Mouse (Mus musculus) lung, postnatal 36 days (tissue): ENCODE measurements around the gene 4930415O20Rik.
"Not testable (repeated sequence)": the region's sequence is repeated elsewhere in the genome, so short reads cannot be mapped to it uniquely, and the experiment has no call there.

ENCODE experiments used
- DNase-seq: peaks from one replicate; pipeline ENCODE4 v3.0.0; 2022; ENCODE audit warnings: mixed read lengths

Gene 4930415O20Rik

GRCm38 (mm10) chr15:98569216-98569615, 1.6 kb upstream of the 4930415O20Rik start:
- no peak for DNase-seq

GRCm38 (mm10) chr15:98569795-98570365, 924 bp upstream of the 4930415O20Rik start:
- DNase-seq = no peak

- no peak for DNase-seq
Measured at GRCm38 (mm10) chr15:98573293-98573692, 2.5 kb downstream of the 4930415O20Rik start.

GRCm38 (mm10) chr15:98579310-98579709, 8.5 kb downstream of the 4930415O20Rik start:
- DNase-seq = no peak

- DNase-seq = peak; percentile 93
Measured at GRCm38 (mm10) chr15:98579795-98580464, 9.1 kb downstream of the 4930415O20Rik start.

GRCm38 (mm10) chr15:98582410-98582809, 11.6 kb downstream of the 4930415O20Rik start:
- DNase-seq = no peak

- DNase-seq = no peak
Measured at GRCm38 (mm10) chr15:98582996-98583395, 12.2 kb downstream of the 4930415O20Rik start.

GRCm38 (mm10) chr15:98585421-98585820, 14.6 kb downstream of the 4930415O20Rik start:
- no peak for DNase-seq

- not testable (repeated sequence) for DNase-seq
Measured at GRCm38 (mm10) chr15:98586141-98586540, 15.3 kb downstream of the 4930415O20Rik start.

- no peak for DNase-seq
Measured at GRCm38 (mm10) chr15:98587751-98588150, 16.9 kb downstream of the 4930415O20Rik start.

- DNase-seq = no peak
Measured at GRCm38 (mm10) chr15:98589640-98590336, 19.0 kb downstream of the 4930415O20Rik start.

GRCm38 (mm10) chr15:98591396-98591795, 20.6 kb downstream of the 4930415O20Rik start:
- DNase-seq = no peak

GRCm38 (mm10) chr15:98594193-98594592, 23.4 kb downstream of the 4930415O20Rik start:
- no peak for DNase-seq

- no peak for DNase-seq
Measured at GRCm38 (mm10) chr15:98595049-98595448, 24.2 kb downstream of the 4930415O20Rik start.

GRCm38 (mm10) chr15:98596609-98597008, 25.8 kb downstream of the 4930415O20Rik start:
- DNase-seq = no peak

- DNase-seq = no peak
Measured at GRCm38 (mm10) chr15:98600036-98600709, 29.4 kb downstream of the 4930415O20Rik start.

- DNase-seq = no peak
Measured at GRCm38 (mm10) chr15:98601832-98602190, 31.0 kb downstream of the 4930415O20Rik start.

- no peak for DNase-seq
Measured at GRCm38 (mm10) chr15:98602191-98602881, 31.5 kb downstream of the 4930415O20Rik start.

- no peak for DNase-seq
Measured at GRCm38 (mm10) chr15:98602921-98603458, 32.2 kb downstream of the 4930415O20Rik start.

GRCm38 (mm10) chr15:98604041-98604575, 33.3 kb downstream of the 4930415O20Rik start:
- no peak for DNase-seq

GRCm38 (mm10) chr15:98606051-98606536, 35.3 kb downstream of the 4930415O20Rik start:
- no peak for DNase-seq

GRCm38 (mm10) chr15:98606739-98607138, 35.9 kb downstream of the 4930415O20Rik start:
- DNase-seq = no peak
